Mouse (Mus musculus) liver, adult (tissue): ENCODE measurements at regions not wholly inside any gene's neighbourhood (a gene's known extent, or its start where the extent isn't known, plus 50 kb on each side); places are given as distances from the start of the nearest gene placed in this dataset.

Source experiments
- GATA4 ChIP-seq: IDR thresholded peaks from 2 replicates; pipeline ENCODE4 v1.6.1; 2014; ENCODE audit warnings: mild to moderate bottlenecking, low read length; ENCODE audit not compliant: insufficient replicate concordance

- TF ChIP-seq GATA4 = no peak
Measured at GRCm38 (mm10) chr7:72742376-72742775, 436.0 kb upstream of the Mctp2 start.

- no peak for TF ChIP-seq GATA4
Measured at GRCm38 (mm10) chr7:72751501-72751917, 445.1 kb upstream of the Mctp2 start.

DNA sequence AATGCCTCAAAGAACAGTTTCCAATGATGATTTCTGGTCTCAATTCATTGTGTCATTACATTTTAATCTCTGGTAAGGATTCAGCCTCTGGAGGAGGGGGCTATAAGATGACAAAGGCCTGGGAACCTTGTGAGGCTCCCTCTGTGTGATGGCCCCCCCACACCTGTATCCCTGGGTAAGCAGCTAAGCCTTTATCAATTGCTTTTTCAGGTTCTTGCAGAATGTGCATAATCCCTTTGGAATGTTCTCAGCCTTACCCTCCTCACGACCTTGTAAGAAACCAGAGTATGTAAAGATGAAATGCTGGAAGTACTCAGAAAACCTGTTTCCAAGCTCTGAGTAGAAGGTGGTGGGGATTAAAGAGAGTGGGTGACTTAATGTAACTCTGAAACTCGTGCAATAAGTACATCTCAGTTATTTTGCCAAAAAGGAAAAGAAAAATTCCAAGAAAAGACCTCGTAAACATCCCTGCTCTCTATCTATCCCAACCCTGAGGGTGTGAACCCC is 446.7 kb upstream of the Mctp2 start:
- TF ChIP-seq GATA4 = no peak

DNA sequence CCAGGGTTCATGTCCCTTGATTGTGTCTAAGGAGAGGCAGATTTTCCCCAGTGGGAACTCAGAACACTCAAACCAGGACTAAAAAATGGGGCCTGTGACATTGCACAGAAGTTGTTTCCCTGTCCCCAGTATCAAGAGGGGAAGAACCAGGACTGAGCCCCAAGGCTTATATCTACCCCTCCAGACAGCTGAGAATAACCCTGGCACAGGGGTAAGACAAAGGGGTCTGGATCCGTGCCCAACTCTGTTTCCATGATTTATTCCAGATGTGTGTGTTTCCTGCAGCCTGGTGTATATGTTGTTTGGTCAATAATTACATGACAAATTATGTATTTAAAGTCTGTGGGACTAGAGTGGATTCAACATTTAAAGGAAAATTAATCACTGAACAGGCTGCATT is 456.3 kb upstream of the Mctp2 start:
- no peak for TF ChIP-seq GATA4

GRCm38 (mm10) chr7:72768705-72769104 is 462.3 kb upstream of the Mctp2 start:
- TF ChIP-seq GATA4 = no peak

GRCm38 (mm10) chr7:72774031-72774770 is 467.8 kb upstream of the Mctp2 start:
- no peak for TF ChIP-seq GATA4

- no peak for TF ChIP-seq GATA4
Measured at GRCm38 (mm10) chr7:72774771-72775119, 468.3 kb upstream of the Mctp2 start.

DNA sequence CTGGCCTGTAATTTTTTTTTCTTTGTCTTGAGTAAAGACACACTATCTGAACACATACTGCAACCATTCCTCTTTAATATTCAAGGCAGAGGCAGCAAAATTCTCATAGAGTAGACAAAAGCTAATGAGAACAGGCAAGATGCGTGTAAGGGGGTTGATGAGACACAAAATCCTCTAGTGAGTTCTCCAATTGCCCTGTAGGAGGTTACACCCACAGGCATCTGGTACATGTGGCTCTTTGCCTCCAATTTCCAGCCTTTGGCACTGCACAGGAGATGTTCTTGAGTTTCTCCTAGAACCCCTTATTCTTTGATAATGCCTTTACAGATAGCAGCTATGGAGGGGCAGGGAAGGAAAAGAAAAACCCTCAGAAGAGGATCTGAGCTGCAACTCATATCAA is 480.9 kb upstream of the Mctp2 start:
- no peak for TF ChIP-seq GATA4

- TF ChIP-seq GATA4 = no peak
Measured at GRCm38 (mm10) chr7:72788261-72788660, 481.9 kb upstream of the Mctp2 start.

- no peak for TF ChIP-seq GATA4
Measured at GRCm38 (mm10) chr7:72822142-72822541, 515.7 kb upstream of the Mctp2 start.

GRCm38 (mm10) chr7:72826597-72826996 is 520.2 kb upstream of the Mctp2 start:
- no peak for TF ChIP-seq GATA4

- no peak for TF ChIP-seq GATA4
Measured at GRCm38 (mm10) chr7:72835423-72835822, 529.0 kb upstream of the Mctp2 start.

DNA sequence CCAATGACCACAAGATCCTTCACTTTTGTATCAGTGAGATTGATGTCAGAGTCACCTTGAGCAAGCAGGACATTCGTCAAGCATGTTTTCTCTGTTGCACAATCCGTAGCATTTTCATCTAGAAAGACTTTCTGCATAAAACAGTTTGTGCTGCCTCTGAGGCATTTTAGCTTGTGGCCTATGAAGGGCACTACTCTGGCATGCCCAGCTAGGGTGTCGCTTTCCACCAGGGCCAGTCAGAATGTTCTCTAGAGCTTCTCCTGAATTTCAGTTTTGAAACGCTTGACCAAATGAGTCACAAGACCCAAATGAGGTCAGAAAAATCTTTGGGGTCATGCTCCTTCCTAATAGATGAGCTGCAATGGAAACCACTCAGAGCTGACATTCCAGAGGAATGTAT is 529.6 kb upstream of the Mctp2 start:
- TF ChIP-seq GATA4 = no peak

GRCm38 (mm10) chr7:72836457-72836985 is 530.1 kb upstream of the Mctp2 start:
- TF ChIP-seq GATA4 = no peak

DNA sequence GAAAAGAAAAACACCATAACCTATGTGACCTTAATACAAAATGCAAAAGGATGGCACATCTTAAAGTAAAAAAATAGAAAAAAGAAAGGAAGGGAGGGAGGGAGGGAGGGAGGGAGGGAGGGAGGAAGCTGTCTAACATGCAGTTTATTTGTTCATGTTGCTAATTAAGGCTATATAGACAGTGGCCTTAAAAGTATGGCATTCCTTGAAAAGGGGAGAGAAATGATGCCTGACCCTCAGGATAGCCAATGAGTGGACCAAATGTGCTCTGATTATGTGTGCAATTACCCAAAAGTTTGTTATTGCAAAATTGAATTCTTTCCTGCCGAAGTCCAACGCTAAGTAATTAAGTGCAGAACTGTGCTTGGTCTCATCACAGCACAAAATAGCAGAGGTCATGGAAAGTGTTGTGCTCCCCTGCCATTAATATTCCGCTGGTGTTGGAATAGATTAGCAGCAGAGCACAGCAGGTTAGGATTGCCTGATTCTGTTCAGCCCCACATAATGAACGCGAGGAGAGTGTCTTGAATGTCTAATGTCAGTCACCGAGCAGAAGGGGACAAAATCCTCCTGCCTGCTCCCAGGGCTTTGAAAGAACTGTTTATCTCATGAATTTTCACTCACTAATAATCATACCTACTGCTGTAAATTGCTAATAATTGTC is 531.7 kb upstream of the Mctp2 start:
- no peak for TF ChIP-seq GATA4

DNA sequence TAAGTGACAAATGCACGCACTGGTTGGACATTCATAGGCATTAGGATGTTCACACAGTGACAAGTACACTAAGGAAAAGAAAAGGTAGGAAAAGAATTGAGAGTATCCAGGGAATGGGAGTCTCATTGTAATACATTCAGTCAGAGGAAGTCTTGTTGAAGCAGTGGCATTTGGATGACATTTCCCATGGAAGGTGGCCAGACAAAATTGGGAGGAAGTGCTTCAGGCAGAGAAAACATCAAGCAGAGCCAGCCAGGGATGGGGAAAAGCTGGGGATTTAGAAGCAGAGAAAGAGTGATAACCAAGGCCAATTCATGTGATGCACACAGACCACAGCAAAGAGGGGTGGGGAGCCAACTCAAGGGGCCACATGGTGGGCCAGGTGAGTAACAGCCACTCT is 524.0 kb upstream of the Rgma start:
- TF ChIP-seq GATA4 = no peak
